Mouse (Mus musculus) CH12.LX (cell line): Measurements from ENCODE around the gene Gja5. TPM values are rescaled to one million over a fixed set of nuclear protein-coding genes. Genes with fewer than 3 reads are reported as not detected.

Experiments
- DNase-seq: peaks from one replicate; pipeline ENCODE4 v3.0.0-alpha.2; 2013; ENCODE audit errors: extremely low read depth
- H3K27ac ChIP-seq: 2 replicates; pipeline ENCODE4 v1.5.1; 2012; ENCODE audit warnings: low read depth, mild to moderate bottlenecking, control low read depth, moderate library complexity; ENCODE audit not compliant: insufficient read depth
- H3K27me3 ChIP-seq: replicated peaks from 2 replicates; pipeline ENCODE3; 2012; ENCODE audit warnings: inconsistent platforms
- H3K36me3 ChIP-seq, 2 experiments: replicated peaks in 1 of 2; 2 replicates each; pipeline versions ENCODE3 to v1.6.1; 2012; ENCODE audit warnings: inconsistent platforms in 1 of 2, low read length in 1 of 2, mild to moderate bottlenecking in 1 of 2, mixed read lengths in 1 of 2, moderate library complexity in 1 of 2; ENCODE audit not compliant: control insufficient read depth in 1 of 2, insufficient read depth in 1 of 2
- H3K4me1 ChIP-seq, 2 experiments: 2 replicates each; pipeline ENCODE4 v1.6.1; 2012; ENCODE audit warnings: inconsistent platforms in 1 of 2, moderate library complexity in 1 of 2; ENCODE audit not compliant: insufficient read depth in 2 of 2, control insufficient read depth in 1 of 2
- H3K4me2 ChIP-seq: 2 replicates; pipeline ENCODE4 v1.6.1; 2012; ENCODE audit warnings: low read depth, mild to moderate bottlenecking, control low read depth; ENCODE audit not compliant: poor library complexity, insufficient read depth, severe bottlenecking
- H3K4me3 ChIP-seq, 3 experiments: fragments of 150-350 bp in 1 of 3; sonication (generic) in 1 of 3; replicated peaks in 1 of 3; 2 replicates each; pipeline versions ENCODE3 to v1.5.1; 2011 to 2012; ENCODE audit warnings: low read depth in 2 of 3, low read length in 2 of 3, mild to moderate bottlenecking in 2 of 3, moderate library complexity in 2 of 3, control low read depth in 1 of 3, improper control_type of control experiment in 1 of 3, inconsistent platforms in 1 of 3, mixed read lengths in 1 of 3; ENCODE audit not compliant: poor library complexity in 1 of 3
- H3K79me2 ChIP-seq: replicated peaks from 2 replicates; pipeline ENCODE4 v1.6.1; 2012; ENCODE audit warnings: mild to moderate bottlenecking, moderate library complexity; ENCODE audit not compliant: control insufficient read depth, poor library complexity, insufficient read depth, severe bottlenecking; ENCODE audit errors: extremely low read depth
- H3K9ac ChIP-seq: 2 replicates; pipeline ENCODE4 v1.6.1; 2012; ENCODE audit warnings: low read depth, mild to moderate bottlenecking, control low read depth, moderate library complexity; ENCODE audit not compliant: insufficient read depth
- H3K9me3 ChIP-seq: replicated peaks from 2 replicates; pipeline ENCODE3; 2012; ENCODE audit warnings: low read length, inconsistent platforms, mixed read lengths
- BHLHE40 ChIP-seq: IDR thresholded peaks from 2 replicates; pipeline ENCODE4 v1.6.1; 2011; ENCODE audit warnings: mild to moderate bottlenecking, low read depth, low read length, improper control_type of control experiment
- CHD2 ChIP-seq: IDR thresholded peaks from 2 replicates; pipeline ENCODE4 v1.6.1; 2011; ENCODE audit warnings: low read length, improper control_type of control experiment
- CTCF ChIP-seq, 2 experiments: IDR thresholded peaks in 1 of 2; conservative IDR thresholded peaks in 1 of 2; 2 replicates each; pipeline ENCODE4 v1.5.1; 2011 to 2012; ENCODE audit warnings: low read depth in 2 of 2, low read length in 2 of 2, improper control_type of control experiment in 1 of 2, inconsistent platforms in 1 of 2, mild to moderate bottlenecking in 1 of 2, moderate library complexity in 1 of 2
- E2F4 ChIP-seq: IDR thresholded peaks from 2 replicates; pipeline ENCODE4 v1.6.1; 2011; ENCODE audit warnings: low read depth, low read length, improper control_type of control experiment; ENCODE audit not compliant: insufficient replicate concordance
- ELF1 ChIP-seq: IDR thresholded peaks from 2 replicates; pipeline ENCODE4 v1.6.1; 2014; ENCODE audit warnings: low read depth, mild to moderate bottlenecking, inconsistent platforms, low read length, improper control_type of control experiment
- EP300 ChIP-seq: IDR thresholded peaks from 2 replicates; pipeline ENCODE4 v1.6.1; 2011; ENCODE audit warnings: low read length, improper control_type of control experiment
- ETS1 ChIP-seq: conservative IDR thresholded peaks from 2 replicates; pipeline ENCODE4 v1.6.1; 2012; ENCODE audit warnings: low read depth, mild to moderate bottlenecking, inconsistent platforms, low read length, improper control_type of control experiment, moderate library complexity
- JUN ChIP-seq: IDR thresholded peaks from 2 replicates; pipeline ENCODE4 v1.6.1; 2011; ENCODE audit warnings: low read depth, mild to moderate bottlenecking, low read length, improper control_type of control experiment, moderate library complexity; ENCODE audit not compliant: insufficient read depth
- JUND ChIP-seq: conservative IDR thresholded peaks from 2 replicates; pipeline ENCODE4 v1.6.1; 2011; ENCODE audit warnings: low read depth, low read length, improper control_type of control experiment
- KAT2A ChIP-seq: IDR thresholded peaks from 2 replicates; pipeline ENCODE4 v1.6.1; 2012; ENCODE audit warnings: low read length, improper control_type of control experiment, inconsistent platforms; ENCODE audit not compliant: insufficient replicate concordance
- MEF2A ChIP-seq: IDR thresholded peaks from 2 replicates; pipeline ENCODE4 v1.6.1; 2014; ENCODE audit warnings: low read depth, mild to moderate bottlenecking, inconsistent platforms, low read length, improper control_type of control experiment, borderline replicate concordance
- MXI1 ChIP-seq: IDR thresholded peaks from 2 replicates; pipeline ENCODE4 v1.6.1; 2011; ENCODE audit warnings: mild to moderate bottlenecking, low read depth, low read length, improper control_type of control experiment
- MYC ChIP-seq: IDR thresholded peaks from 2 replicates; pipeline ENCODE4 v1.6.1; 2011; ENCODE audit warnings: low read depth, mild to moderate bottlenecking, improper control_type of control experiment, low read length
- NELFE ChIP-seq: IDR thresholded peaks from 2 replicates; pipeline ENCODE4 v1.6.1; 2011; ENCODE audit warnings: low read depth, low read length, improper control_type of control experiment
- POLR2AphosphoS2 ChIP-seq: IDR thresholded peaks from 2 replicates; pipeline ENCODE4 v1.6.1; 2011; ENCODE audit warnings: low read depth, low read length, improper control_type of control experiment
- RCOR1 ChIP-seq: conservative IDR thresholded peaks from 2 replicates; pipeline ENCODE4 v1.6.1; 2012; ENCODE audit warnings: low read depth, mild to moderate bottlenecking, inconsistent platforms, low read length, improper control_type of control experiment
- TBP ChIP-seq: conservative IDR thresholded peaks from 2 replicates; pipeline ENCODE4 v1.6.1; 2011; ENCODE audit warnings: low read depth, low read length, improper control_type of control experiment
- TCF12 ChIP-seq: IDR thresholded peaks from 2 replicates; pipeline ENCODE4 v1.6.1; 2014; ENCODE audit warnings: low read depth, mild to moderate bottlenecking, inconsistent platforms, low read length, improper control_type of control experiment
- ZMIZ1 ChIP-seq: IDR thresholded peaks from 2 replicates; pipeline ENCODE4 v1.6.1; 2012; ENCODE audit warnings: low read depth, mild to moderate bottlenecking, inconsistent platforms, low read length, improper control_type of control experiment
- ZNF384 ChIP-seq: IDR thresholded peaks from 2 replicates; pipeline ENCODE4 v1.6.1; 2012; ENCODE audit warnings: low read depth, low read length, improper control_type of control experiment, inconsistent platforms
- dilution Hi-C: fragments of 300-500 bp; cut with MboI; formaldehyde crosslinking; loops from 2 replicates; pipeline ENCODE4 v1.14.3; 2020; ENCODE audit warnings: low sequenced_read_pairs; ENCODE audit not compliant: extremely low pct_unique_long_range_greater_than_20kb, extremely low pct_ligation_motif_present
- in situ Hi-C: fragments of 300-500 bp; cut with MboI; formaldehyde crosslinking; loops from 3 replicates; pipeline ENCODE4 v1.14.3; 2019; ENCODE audit warnings: low sequenced_read_pairs, low pct_ligation_motif_present, low pct_unique_long_range_greater_than_20kb, mixed read lengths
- polyA plus RNA-seq: library from polyadenylated mRNA; unstranded; fragments of >175 nt; gene quantifications from 2 replicates; pipeline ENCODE4 v1.2.1, GENCODE M21; 2012; ENCODE audit warnings: low read depth; ENCODE audit not compliant: insufficient read length
- total RNA-seq, 2 experiments: library from RNA; depleted of rRNA; stranded (reverse); fragments of 300-350 nt in 1 of 2; fragments of >200 nt in 1 of 2; gene quantifications; 2 replicates each; pipeline ENCODE4 v1.2.3; 2012 to 2014

The Gja5 gene
- total and polyA plus RNA-seq, 3 experiments = not detected

DNA sequence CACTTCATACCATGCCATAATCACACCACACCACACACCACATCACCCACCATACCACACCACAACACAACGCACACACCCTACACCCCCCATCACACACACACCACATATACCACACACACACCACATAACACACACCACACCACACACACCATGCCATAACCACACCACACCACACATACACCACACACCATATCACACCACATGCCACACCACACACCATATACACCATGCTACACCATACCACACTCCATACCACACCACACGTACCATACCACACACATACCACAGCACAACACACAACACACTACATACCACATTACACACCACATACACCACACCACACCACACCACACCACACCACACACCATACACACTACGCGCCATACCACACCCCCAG lies 155.6 kb downstream of the Gja5 start:
- H3K4me1 ChIP-seq = peaks cover 0 to 3% of the 10 kb centered on the region in 2 experiments; a peak in 2 of 4 replicates
- no peak overlapping the region for H3K9ac ChIP-seq
- dilution Hi-C loops (no loop called here), in situ Hi-C loops (no loop called here)
- H3K79me2 ChIP-seq = no peaks in the 10 kb centered on the region
- no peak for DNase-seq
- TF ChIP-seq MYC (no peak), ZMIZ1 (no peak), JUN (no peak), NELFE (no peak), RCOR1 (no peak), CHD2 (no peak), BHLHE40 (no peak), ELF1 (no peak), MEF2A (no peak), POLR2AphosphoS2 (no peak), TCF12 (no peak), TBP (no peak), MXI1 (no peak), E2F4 (no peak), KAT2A (no peak), ETS1 (no peak), EP300 (no peak), CTCF (conservative IDR thresholded peaks at IDR 0.05 in 1 of 2, IDR thresholded peaks at IDR 0.05 in 1 of 2; ENCODE audit: low read depth in 2 of 2, low read length in 2 of 2) (no peak), JUND (no peak), ZNF384 (no peak)
- no peaks in the 10 kb centered on the region for H3K36me3 ChIP-seq
- H3K4me2 ChIP-seq = no peak overlapping the region
- no peak overlapping the region for H3K27ac ChIP-seq
- H3K27me3 ChIP-seq = no peaks in the 10 kb centered on the region
- no peaks in the 10 kb centered on the region for H3K9me3 ChIP-seq
- no peak overlapping the region for H3K4me3 ChIP-seq

GRCm38 (mm10) chr3:97062814-97063213 lies 158.3 kb downstream of the Gja5 start:
- Histone ChIP-seq H3K4me3 (no peak overlapping the region), H3K9ac (no peak overlapping the region), H3K36me3 (no peaks in the 10 kb centered on the region), H3K4me2 (no peak overlapping the region), H3K9me3 (no peaks in the 10 kb centered on the region), H3K27me3 (no peaks in the 10 kb centered on the region), H3K79me2 (no peaks in the 10 kb centered on the region), H3K4me1 (peaks cover 0 to 3% of the 10 kb centered on the region in 2 experiments; a peak in 2 of 4 replicates), H3K27ac (no peak overlapping the region)
- dilution Hi-C loops = no loop called here
- TF ChIP-seq POLR2AphosphoS2 (no peak), MXI1 (no peak)
- in situ Hi-C loops = no loop called here
- DNase-seq = no peak
